Mouse (Mus musculus) spleen, adult 2 months (tissue): Measurements from ENCODE around the gene P2rx2. TPM values are rescaled to one million over a fixed set of nuclear protein-coding genes. Genes with fewer than 3 reads are reported as not detected.
A peak's percentile ranks its signal among the peaks of the same experiment; 100 is the strongest.

Experiments used
- DNase-seq, 2 experiments: peaks; one replicate each; pipeline versions ENCODE4 v3.0.0 to v3.0.0-alpha.2; 2012 to 2021; ENCODE audit warnings: low spot score in 2 of 2, low read depth in 1 of 2
- H3K27ac ChIP-seq: fragments of 200-500 bp; 2 replicates; pipeline ENCODE4 v1.5.1; 2012; ENCODE audit warnings: low read length, inconsistent platforms; ENCODE audit not compliant: insufficient read depth
- H3K27me3 ChIP-seq: fragments of 200-500 bp; 2 replicates; pipeline ENCODE4 v1.6.1; 2012; ENCODE audit warnings: mild to moderate bottlenecking, moderate library complexity, low read length, inconsistent platforms; ENCODE audit not compliant: control insufficient read depth, insufficient read depth
- H3K36me3 ChIP-seq: fragments of 200-500 bp; 2 replicates; pipeline ENCODE4 v1.6.1; 2012; ENCODE audit warnings: mild to moderate bottlenecking, low read length, inconsistent platforms; ENCODE audit not compliant: control insufficient read depth, insufficient read depth
- H3K4me1 ChIP-seq: fragments of 200-500 bp; 2 replicates; pipeline ENCODE4 v1.6.1; 2011; ENCODE audit warnings: inconsistent platforms; ENCODE audit not compliant: control insufficient read depth, insufficient read depth, insufficient read length
- H3K4me3 ChIP-seq: fragments of 200-500 bp; 2 replicates; pipeline ENCODE4 v1.5.1; 2011; ENCODE audit warnings: mild to moderate bottlenecking, inconsistent platforms; ENCODE audit not compliant: insufficient read depth, insufficient read length; ENCODE audit errors: extremely low read depth
- CTCF ChIP-seq: fragments of 200-500 bp; IDR thresholded peaks from 2 replicates; pipeline ENCODE4 v1.5.1; 2011; ENCODE audit warnings: mild to moderate bottlenecking, inconsistent platforms; ENCODE audit not compliant: insufficient read depth, insufficient read length, insufficient replicate concordance; ENCODE audit errors: extremely low read depth
- POLR2A ChIP-seq: fragments of 200-500 bp; IDR thresholded peaks from 2 replicates; pipeline ENCODE4 v1.6.1; 2011; ENCODE audit warnings: low read depth, low read length, inconsistent platforms
- WGBS: fragments of 180-500 bp; shearing (Covaris S2); methylation state at CpG from one replicate; pipeline ENCODE4 v1.1.7; 2018; 5-methylcytosine and 5-hydroxymethylcytosine counted together
- polyA plus RNA-seq: library from polyadenylated mRNA; depleted of rRNA; stranded (reverse); fragments of >200 nt; gene quantifications from 2 replicates; pipeline ENCODE4 v1.2.3, GENCODE M21; 2012

P2rx2 gene
- polyA plus RNA-seq, 1 experiment, result 0.41 TPM

DNA sequence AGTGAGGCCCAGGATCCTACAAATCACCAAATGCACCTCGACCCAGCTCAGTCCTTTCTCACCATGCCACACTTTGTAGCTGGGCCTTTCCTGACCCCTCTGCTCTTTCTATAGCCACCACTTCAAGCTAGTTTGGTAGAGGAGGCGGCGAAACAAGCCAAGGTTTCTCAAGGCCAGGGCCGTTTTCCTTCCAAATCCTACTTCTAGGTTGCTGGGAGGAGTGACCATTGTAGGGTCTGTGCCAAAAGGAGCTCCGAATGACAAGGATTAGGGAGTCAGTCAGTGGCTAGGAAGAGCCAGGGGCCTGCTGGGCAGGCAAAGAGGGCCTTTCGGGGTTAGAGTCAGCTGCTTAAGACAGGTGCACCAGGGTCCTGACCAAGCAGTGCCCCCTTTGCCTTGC is 41.5 kb upstream of the P2rx2 start:
- H3K36me3 ChIP-seq, result no peaks in the 10 kb centered on the region
- TF ChIP-seq POLR2A, result no peak
- no peak for TF ChIP-seq CTCF
- 87% methylated on average over 6 of the region's 6 CpGs for WGBS
- H3K4me3 ChIP-seq, result no peak overlapping the region
- H3K4me1 ChIP-seq, result peaks cover 8% of the 10 kb centered on the region
- no peak for DNase-seq
- no peak overlapping the region for H3K27ac ChIP-seq
- peaks cover 3% of the 10 kb centered on the region; the same call in 1 of the 2 replicates for H3K27me3 ChIP-seq

- Histone ChIP-seq H3K4me1 (no peaks in the 10 kb centered on the region), H3K27ac (no peak overlapping the region), H3K4me3 (no peak overlapping the region), H3K27me3 (no peaks in the 10 kb centered on the region), H3K36me3 (peaks cover 26% of the 10 kb centered on the region)
- no peak for DNase-seq
- 84% methylated on average over 4 of the region's 4 CpGs for WGBS
- TF ChIP-seq CTCF (no peak), POLR2A (no peak)
These were observed 36.8 kb upstream of the P2rx2 start for GRCm38 (mm10) chr5:110379823-110380222.

- peaks cover 29% of the 10 kb centered on the region for H3K36me3 ChIP-seq
- DNase-seq, result no peak
- 92% methylated on average over 15 of the region's 15 CpGs for WGBS
- no peaks in the 10 kb centered on the region for H3K27me3 ChIP-seq
- H3K27ac ChIP-seq, result no peak overlapping the region
- H3K4me3 ChIP-seq, result no peak overlapping the region
- TF ChIP-seq POLR2A, result no peak
- TF ChIP-seq CTCF, result no peak
- no peaks in the 10 kb centered on the region for H3K4me1 ChIP-seq
These were observed 36.1 kb upstream of the P2rx2 start for GRCm38 (mm10) chr5:110379086-110379485.

- TF ChIP-seq CTCF (no peak), POLR2A (no peak)
- DNase-seq, result no peak
- Histone ChIP-seq H3K4me1 (no peaks in the 10 kb centered on the region), H3K4me3 (no peak overlapping the region), H3K27me3 (no peaks in the 10 kb centered on the region), H3K27ac (no peak overlapping the region), H3K36me3 (peaks cover 29% of the 10 kb centered on the region)
- 91% methylated on average over 20 of the region's 20 CpGs for WGBS
These were observed 35.2 kb upstream of the P2rx2 start for GRCm38 (mm10) chr5:110378181-110378583.

DNA sequence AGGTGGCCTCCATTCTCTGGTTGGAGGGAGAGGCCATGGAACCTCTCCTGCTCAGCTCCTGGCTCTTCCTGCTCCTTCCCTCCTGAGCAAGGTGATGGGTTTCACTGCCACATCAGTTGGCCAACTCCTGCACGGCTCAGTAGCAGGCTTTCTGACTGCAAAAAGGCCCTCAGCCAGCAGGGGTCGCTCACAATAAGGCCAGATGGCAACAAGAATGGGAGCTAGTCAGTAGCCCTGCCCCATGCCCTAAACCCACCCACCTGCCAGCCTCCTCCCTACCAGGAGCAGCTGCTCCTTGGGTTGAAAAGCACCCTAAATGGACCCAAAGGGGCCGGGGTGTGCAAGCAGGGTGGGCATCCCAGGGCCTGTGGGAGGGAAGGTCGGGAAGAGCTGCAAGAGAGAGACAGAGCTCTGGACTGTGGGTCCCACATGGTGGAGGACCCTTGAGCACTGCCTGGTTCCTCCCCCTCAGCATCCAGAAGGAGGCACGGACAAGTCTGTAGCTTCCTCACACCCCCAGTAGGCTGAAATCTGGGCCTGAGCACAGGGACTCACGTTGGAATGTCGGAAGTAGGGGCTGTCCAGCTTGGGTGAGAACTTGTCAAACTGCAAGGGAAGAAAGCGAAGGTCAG is 33.9 kb upstream of the P2rx2 start:
- DNase-seq, result peak in 1 of 2 experiments; percentile 62
- Histone ChIP-seq H3K27ac (no peak overlapping the region), H3K36me3 (peaks cover 29% of the 10 kb centered on the region), H3K4me3 (no peak overlapping the region), H3K4me1 (no peaks in the 10 kb centered on the region), H3K27me3 (no peaks in the 10 kb centered on the region)
- peak; percentile 60; the same call in 1 of the 2 replicates for TF ChIP-seq CTCF
- TF ChIP-seq POLR2A, result no peak
- WGBS, result 71% methylated on average over 8 of the region's 8 CpGs

DNA sequence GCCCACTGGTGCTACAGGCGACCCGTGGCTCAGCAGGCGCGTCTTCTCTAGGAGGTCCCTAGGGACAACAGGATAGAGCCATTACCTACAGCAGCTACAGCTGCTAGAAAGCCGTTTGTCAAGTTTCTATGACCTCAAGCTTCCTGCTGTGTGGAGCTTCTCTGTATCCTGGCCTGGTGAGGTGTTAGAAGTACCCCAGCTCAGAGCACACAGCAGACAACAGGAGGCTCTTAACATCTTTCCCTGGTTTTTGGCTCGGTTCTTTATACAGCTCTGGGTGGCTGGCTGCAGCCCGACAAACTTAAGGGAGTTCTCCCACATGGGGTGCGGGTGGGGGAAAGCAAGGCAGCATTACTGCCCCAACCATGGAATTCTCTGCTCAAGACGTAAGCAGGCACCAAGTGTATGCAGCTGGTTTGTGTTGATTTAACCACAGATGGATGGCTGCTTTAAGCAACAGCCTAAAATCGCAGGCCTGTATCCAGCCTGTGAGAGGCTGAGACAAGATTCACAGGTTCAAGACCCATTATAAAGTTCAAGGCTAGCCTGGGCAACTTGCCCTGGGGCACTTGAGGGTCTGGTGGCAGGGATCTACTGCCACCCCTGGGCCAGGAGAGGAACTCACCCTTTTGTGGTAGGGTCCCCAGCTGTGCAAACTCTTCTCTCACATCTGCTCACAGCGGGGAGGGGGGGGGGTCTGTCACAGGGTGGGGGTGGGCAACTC is 21.0 kb upstream of the P2rx2 start:
- DNase-seq, result no peak
- Histone ChIP-seq H3K4me3 (no peak overlapping the region), H3K4me1 (peaks cover 6% of the 10 kb centered on the region), H3K36me3 (peaks cover 4% of the 10 kb centered on the region; the same call in 1 of the 2 replicates), H3K27ac (no peak overlapping the region), H3K27me3 (no peaks in the 10 kb centered on the region)
- no peak for TF ChIP-seq POLR2A
- no peak for TF ChIP-seq CTCF
- WGBS, result 68% methylated on average over 11 of the region's 11 CpGs

DNA sequence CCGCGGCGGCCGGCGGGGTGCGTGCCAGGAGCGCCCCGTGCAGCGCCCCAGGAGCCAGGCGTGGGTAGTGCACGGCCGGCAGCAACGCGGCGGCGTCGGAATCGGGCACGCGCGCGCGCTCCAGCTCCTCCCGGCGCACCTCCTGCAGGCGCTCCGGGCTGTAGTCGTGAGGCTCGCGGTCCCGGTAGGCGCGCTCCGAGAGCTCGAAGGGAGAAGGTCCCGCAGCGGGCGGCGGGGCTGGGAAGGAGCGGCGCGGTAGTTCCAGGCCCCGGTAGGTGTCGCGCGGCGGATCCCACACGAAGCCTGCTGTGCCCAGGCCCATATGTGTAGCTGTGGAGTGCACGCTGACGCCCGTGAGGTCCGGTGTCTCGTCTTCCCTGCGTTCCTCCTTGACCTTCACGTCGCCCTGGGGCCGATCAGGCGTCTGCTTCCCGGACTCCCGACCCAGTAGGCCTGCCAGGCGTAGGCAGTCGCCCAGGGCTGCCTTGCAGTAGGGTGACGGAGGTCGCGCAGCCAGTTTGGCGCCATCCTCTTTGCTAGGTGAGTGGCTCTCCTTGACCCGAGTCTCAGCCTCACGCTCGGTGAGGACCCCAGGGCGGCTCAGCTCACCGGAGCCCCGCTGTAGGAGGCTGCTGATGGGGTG is 20.3 kb upstream of the P2rx2 start:
- H3K27me3 ChIP-seq, result no peaks in the 10 kb centered on the region
- H3K27ac ChIP-seq, result no peak overlapping the region
- DNase-seq, result peak in 1 of 2 experiments; percentile 30
- H3K36me3 ChIP-seq, result no peaks in the 10 kb centered on the region
- 12% methylated on average over 72 of the region's 72 CpGs for WGBS
- H3K4me3 ChIP-seq, result peak overlapping the region; percentile 48; the same call in 1 of the 2 replicates
- peak; percentile 17; the same call in 1 of the 2 replicates for TF ChIP-seq CTCF
- no peak for TF ChIP-seq POLR2A
- peaks cover 6% of the 10 kb centered on the region for H3K4me1 ChIP-seq
